Mouse (Mus musculus): ENCODE measurements around the gene Olfr1129. TPM values are rescaled to one million over a fixed set of nuclear protein-coding genes. Genes with fewer than 3 reads are reported as not detected.
"Not testable (repeated sequence)": the region's sequence is repeated elsewhere in the genome, so short reads cannot be mapped to it uniquely, and the experiment has no call there.

Olfr1129 gene
- total RNA-seq (2015; ENCODE audit: low replicate concordance) (not detected in 2 replicates), total RNA-seq (2017; ENCODE audit: low replicate concordance) (not detected in 2 replicates)

- ATAC-seq (replicated peaks; ENCODE audit: low FRiP score, poor library complexity, severe bottlenecking), result not testable (repeated sequence)
Measured at GRCm38 (mm10) chr2:87573602-87574001, at the start of gene Olfr1129. Gene Olfr1129, plus strand, starts transcription at chr2:87573902.

DNA sequence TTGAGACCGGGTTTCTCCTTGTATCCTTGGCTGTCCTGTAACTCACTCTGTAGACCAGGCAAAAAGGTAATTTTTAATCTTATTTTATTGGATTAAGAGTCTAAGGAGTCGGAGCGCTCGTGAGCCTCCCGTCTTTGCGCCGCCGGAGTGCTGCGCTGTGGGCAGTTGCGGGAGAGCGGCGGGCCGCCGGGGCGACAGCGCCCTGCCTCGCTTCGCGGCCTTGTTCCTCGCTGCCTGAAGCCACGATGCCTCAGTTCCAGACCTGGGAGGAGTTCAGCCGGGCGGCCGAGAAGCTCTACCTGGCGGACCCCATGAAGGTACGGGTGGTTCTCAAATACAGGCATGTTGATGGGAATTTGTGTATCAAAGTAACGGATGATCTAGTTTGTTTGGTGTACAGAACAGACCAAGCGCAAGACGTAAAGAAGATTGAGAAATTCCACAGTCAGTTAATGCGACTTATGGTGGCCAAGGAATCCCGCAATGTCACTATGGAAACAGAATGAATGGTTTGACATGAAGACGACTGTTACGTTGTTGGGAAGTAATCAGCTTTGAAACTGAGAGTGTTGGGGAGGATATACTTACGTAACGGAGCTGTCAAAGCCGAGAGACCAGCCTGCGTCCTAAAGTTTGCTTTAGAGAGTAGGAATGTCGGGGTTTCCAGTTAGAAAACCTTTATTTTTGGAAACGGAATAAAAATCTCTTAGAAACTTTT is 47.6 kb upstream of the Olfr1129 start:
- ATAC-seq (replicated peaks; ENCODE audit: low FRiP score, poor library complexity, severe bottlenecking), result peak; percentile 64; the same call in 1 of the 2 replicates

GRCm38 (mm10) chr2:87531496-87531895 is 42.2 kb upstream of the Olfr1129 start, which contains the start of gene Olfr153:
Gene Olfr153, plus strand, starts transcription at chr2:87531796.
- ATAC-seq (replicated peaks; ENCODE audit: low FRiP score, poor library complexity, severe bottlenecking), result no peak

GRCm38 (mm10) chr2:87534826-87535225 is 38.9 kb upstream of the Olfr1129 start:
- ATAC-seq (replicated peaks; ENCODE audit: low FRiP score, poor library complexity, severe bottlenecking), result no peak

DNA sequence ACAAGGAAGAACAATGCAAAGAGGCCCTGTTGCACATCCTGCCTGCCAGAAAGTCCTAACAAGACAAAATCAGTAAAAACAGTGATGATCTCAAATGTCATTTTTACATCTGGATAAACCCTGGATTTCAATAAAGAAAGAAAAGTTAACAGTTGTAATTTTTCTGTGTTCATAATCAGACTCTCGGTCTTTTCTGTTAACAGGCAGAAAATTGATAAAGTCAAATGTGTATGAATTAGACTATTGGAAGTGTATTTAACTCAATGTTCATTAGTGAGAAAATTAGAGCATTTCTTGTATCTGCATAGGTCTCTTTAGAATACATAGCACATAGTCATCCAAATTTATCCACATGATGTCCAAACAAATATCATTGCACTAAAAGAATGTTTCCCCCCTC is 28.3 kb upstream of the Olfr1129 start, which contains the start of gene Olfr1128:
TSS of gene Olfr1128 (minus strand) at position 101 of the 400 bp plus-strand sequence.
- ATAC-seq (replicated peaks; ENCODE audit: low FRiP score, poor library complexity, severe bottlenecking), result no peak

GRCm38 (mm10) chr2:87605912-87606311 is 32.2 kb downstream of the Olfr1129 start, which contains the start of gene Olfr1130:
Gene Olfr1130, plus strand, starts transcription at chr2:87606212.
- not testable (repeated sequence) for ATAC-seq (replicated peaks; ENCODE audit: low FRiP score, poor library complexity, severe bottlenecking)

- ATAC-seq (replicated peaks; ENCODE audit: low FRiP score, poor library complexity, severe bottlenecking), result no peak
Measured at GRCm38 (mm10) chr2:87626804-87627203, 53.1 kb downstream of the Olfr1129 start, which contains the start of gene Olfr1131. Gene Olfr1131, plus strand, starts transcription at chr2:87627104.

Other genes starting within 250 kb of the Olfr1129 start
- gene Olfr1120, start 219.1 kb upstream of the Olfr1129 start, total RNA-seq (2015; ENCODE audit: low replicate concordance), result not detected in 2 replicates
- gene Olfr1120, start 219.1 kb upstream of the Olfr1129 start, total RNA-seq (2017; ENCODE audit: low replicate concordance), result not detected in 2 replicates
- gene Olfr1121, start 204.0 kb upstream of the Olfr1129 start, total RNA-seq (2015; ENCODE audit: low replicate concordance), result not detected in 2 replicates
- gene Olfr1121, start 204.0 kb upstream of the Olfr1129 start, total RNA-seq (2017; ENCODE audit: low replicate concordance), result not detected in 2 replicates
- gene Olfr1122, start 188.1 kb upstream of the Olfr1129 start, total RNA-seq (2015; ENCODE audit: low replicate concordance), result not detected in 2 replicates
- 0.09 TPM in 1 of 2 replicates, not detected in the other for gene Olfr1122, start 188.1 kb upstream of the Olfr1129 start, total RNA-seq (2017; ENCODE audit: low replicate concordance)
- gene Olfr1123, start 157.3 kb upstream of the Olfr1129 start, total RNA-seq (2015; ENCODE audit: low replicate concordance), result not detected in 2 replicates
- not detected in 2 replicates for gene Olfr1123, start 157.3 kb upstream of the Olfr1129 start, total RNA-seq (2017; ENCODE audit: low replicate concordance)
- not detected in 2 replicates for gene Olfr1124, start 143.6 kb upstream of the Olfr1129 start, total RNA-seq (2015; ENCODE audit: low replicate concordance)
- not detected in 2 replicates for gene Olfr1124, start 143.6 kb upstream of the Olfr1129 start, total RNA-seq (2017; ENCODE audit: low replicate concordance)
- gene Olfr1126, start 119.9 kb upstream of the Olfr1129 start, total RNA-seq (2015; ENCODE audit: low replicate concordance), result not detected in 2 replicates
- 2.6 TPM in 1 of 2 replicates, not detected in the other for gene Olfr1126, start 119.9 kb upstream of the Olfr1129 start, total RNA-seq (2017; ENCODE audit: low replicate concordance)
- not detected in 2 replicates for gene Pramel7, start 76.8 kb upstream of the Olfr1129 start, total RNA-seq (2015; ENCODE audit: low replicate concordance)
- not detected in 2 replicates for gene Pramel7, start 76.8 kb upstream of the Olfr1129 start, total RNA-seq (2017; ENCODE audit: low replicate concordance)
- gene Pramel6, start 67.3 kb upstream of the Olfr1129 start, total RNA-seq (2015; ENCODE audit: low replicate concordance), result not detected in 2 replicates
- not detected in 2 replicates for gene Pramel6, start 67.3 kb upstream of the Olfr1129 start, total RNA-seq (2017; ENCODE audit: low replicate concordance)
- 1.5 TPM in 1 of 2 replicates, not detected in the other for gene Olfr153, start 42.1 kb upstream of the Olfr1129 start, total RNA-seq (2015; ENCODE audit: low replicate concordance)
- gene Olfr153, start 42.1 kb upstream of the Olfr1129 start, total RNA-seq (2017; ENCODE audit: low replicate concordance), result not detected in 2 replicates
- gene Olfr1128, start 28.4 kb upstream of the Olfr1129 start, total RNA-seq (2015; ENCODE audit: low replicate concordance), result not detected in 2 replicates
- not detected in 2 replicates for gene Olfr1128, start 28.4 kb upstream of the Olfr1129 start, total RNA-seq (2017; ENCODE audit: low replicate concordance)
- not detected in 2 replicates for gene Olfr1130, start 32.3 kb downstream of the Olfr1129 start, total RNA-seq (2015; ENCODE audit: low replicate concordance)
- gene Olfr1130, start 32.3 kb downstream of the Olfr1129 start, total RNA-seq (2017; ENCODE audit: low replicate concordance), result not detected in 2 replicates
- gene Olfr1131, start 53.2 kb downstream of the Olfr1129 start, total RNA-seq (2015; ENCODE audit: low replicate concordance), result not detected in 2 replicates
- not detected in 2 replicates for gene Olfr1131, start 53.2 kb downstream of the Olfr1129 start, total RNA-seq (2017; ENCODE audit: low replicate concordance)
- gene Olfr1132, start 63.6 kb downstream of the Olfr1129 start, total RNA-seq (2015; ENCODE audit: low replicate concordance), result not detected in 2 replicates
- 0.85 TPM in 1 of 2 replicates, not detected in the other for gene Olfr1132, start 63.6 kb downstream of the Olfr1129 start, total RNA-seq (2017; ENCODE audit: low replicate concordance)
- not detected in 2 replicates for gene Olfr1133, start 73.5 kb downstream of the Olfr1129 start, total RNA-seq (2015; ENCODE audit: low replicate concordance)
- not detected in 2 replicates for gene Olfr1133, start 73.5 kb downstream of the Olfr1129 start, total RNA-seq (2017; ENCODE audit: low replicate concordance)
- not detected in 2 replicates for gene Olfr1134, start 84.6 kb downstream of the Olfr1129 start, total RNA-seq (2015; ENCODE audit: low replicate concordance)
- gene Olfr1134, start 84.6 kb downstream of the Olfr1129 start, total RNA-seq (2017; ENCODE audit: low replicate concordance), result not detected in 2 replicates
- not detected in 2 replicates for gene Olfr1135, start 99.8 kb downstream of the Olfr1129 start, total RNA-seq (2015; ENCODE audit: low replicate concordance)
- not detected in 2 replicates for gene Olfr1135, start 99.8 kb downstream of the Olfr1129 start, total RNA-seq (2017; ENCODE audit: low replicate concordance)
- gene Olfr1136, start 120.0 kb downstream of the Olfr1129 start, total RNA-seq (2015; ENCODE audit: low replicate concordance), result not detected in 2 replicates
- not detected in 2 replicates for gene Olfr1136, start 120.0 kb downstream of the Olfr1129 start, total RNA-seq (2017; ENCODE audit: low replicate concordance)
- gene Olfr1137, start 139.3 kb downstream of the Olfr1129 start, total RNA-seq (2015; ENCODE audit: low replicate concordance), result not detected in 2 replicates
- gene Olfr1137, start 139.3 kb downstream of the Olfr1129 start, total RNA-seq (2017; ENCODE audit: low replicate concordance), result 0.98 TPM in 1 of 2 replicates, not detected in the other
- gene Olfr1138, start 166.1 kb downstream of the Olfr1129 start, total RNA-seq (2015; ENCODE audit: low replicate concordance), result not detected in 2 replicates
- gene Olfr1138, start 166.1 kb downstream of the Olfr1129 start, total RNA-seq (2017; ENCODE audit: low replicate concordance), result not detected in 2 replicates
- not detected in 2 replicates for gene Olfr1140, start 169.8 kb downstream of the Olfr1129 start, total RNA-seq (2015; ENCODE audit: low replicate concordance)
- gene Olfr1140, start 169.8 kb downstream of the Olfr1129 start, total RNA-seq (2017; ENCODE audit: low replicate concordance), result not detected in 2 replicates
- not detected in 2 replicates for gene Olfr1141, start 180.1 kb downstream of the Olfr1129 start, total RNA-seq (2015; ENCODE audit: low replicate concordance)
- not detected in 2 replicates for gene Olfr1141, start 180.1 kb downstream of the Olfr1129 start, total RNA-seq (2017; ENCODE audit: low replicate concordance)
- gene Olfr152, start 205.6 kb downstream of the Olfr1129 start, total RNA-seq (2015; ENCODE audit: low replicate concordance), result not detected in 2 replicates
- 2.4 TPM in 1 of 2 replicates, not detected in the other for gene Olfr152, start 205.6 kb downstream of the Olfr1129 start, total RNA-seq (2017; ENCODE audit: low replicate concordance)
- gene Olfr1143, start 226.7 kb downstream of the Olfr1129 start, total RNA-seq (2015; ENCODE audit: low replicate concordance), result not detected in 2 replicates
- not detected in 2 replicates for gene Olfr1143, start 226.7 kb downstream of the Olfr1129 start, total RNA-seq (2017; ENCODE audit: low replicate concordance)
- not detected in 2 replicates for gene Olfr1145, start 235.9 kb downstream of the Olfr1129 start, total RNA-seq (2015; ENCODE audit: low replicate concordance)
- gene Olfr1145, start 235.9 kb downstream of the Olfr1129 start, total RNA-seq (2017; ENCODE audit: low replicate concordance), result not detected in 2 replicates